Mouse (Mus musculus): ENCODE data around the gene Ccdc62. TPM values are rescaled to one million over a fixed set of nuclear protein-coding genes. Genes with fewer than 3 reads are reported as not detected.

Gene Ccdc62
- polyA plus RNA-seq, 1 experiment from 2014 or later = 5.2 TPM

DNA sequence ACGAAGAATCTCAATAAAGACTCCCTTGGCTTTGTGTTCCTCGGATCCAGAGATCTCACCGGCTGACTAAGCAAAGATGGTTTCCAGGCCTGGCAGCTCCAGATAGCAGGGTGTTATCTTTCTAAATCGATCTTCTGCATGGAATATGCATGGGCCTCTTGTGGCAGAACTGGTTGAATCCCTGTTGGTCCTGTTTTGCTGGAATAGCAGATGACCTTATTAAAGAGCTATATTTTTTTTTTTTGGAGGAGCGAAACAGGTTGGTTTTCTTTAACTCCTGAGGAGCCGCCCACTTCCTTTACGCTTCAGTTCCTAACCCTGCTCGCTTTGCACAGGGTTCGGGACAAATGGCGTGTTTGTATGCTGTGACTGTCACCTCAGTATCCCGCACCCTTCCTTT lies 34.1 kb upstream of the Ccdc62 start:
- H3K4me1 ChIP-seq (ENCODE audit: control insufficient read depth, insufficient read depth, low read length) = no peaks in the 10 kb centered on the region
- no peak for ATAC-seq (ENCODE audit: low read depth)
- H3K27ac ChIP-seq (ENCODE audit: low read depth, low read length) = no peak overlapping the region
- H3K9me3 ChIP-seq (ENCODE audit: control insufficient read depth, low read length) = no peaks in the 10 kb centered on the region
- H3K9ac ChIP-seq (replicated peaks; ENCODE audit: low read depth, low read length) = no peak overlapping the region
- 90% methylated on average over 11 of the region's 11 CpGs for WGBS
- H3K4me3 ChIP-seq (ENCODE audit: low read depth, low read length) = no peak overlapping the region
- no peaks in the 10 kb centered on the region for H3K36me3 ChIP-seq (ENCODE audit: control insufficient read depth, insufficient read depth, low read length)
- H3K4me2 ChIP-seq (ENCODE audit: low read depth, low read length) = no peak overlapping the region
- H3K27me3 ChIP-seq (ENCODE audit: control insufficient read depth, insufficient read depth, low read length) = no peaks in the 10 kb centered on the region

DNA sequence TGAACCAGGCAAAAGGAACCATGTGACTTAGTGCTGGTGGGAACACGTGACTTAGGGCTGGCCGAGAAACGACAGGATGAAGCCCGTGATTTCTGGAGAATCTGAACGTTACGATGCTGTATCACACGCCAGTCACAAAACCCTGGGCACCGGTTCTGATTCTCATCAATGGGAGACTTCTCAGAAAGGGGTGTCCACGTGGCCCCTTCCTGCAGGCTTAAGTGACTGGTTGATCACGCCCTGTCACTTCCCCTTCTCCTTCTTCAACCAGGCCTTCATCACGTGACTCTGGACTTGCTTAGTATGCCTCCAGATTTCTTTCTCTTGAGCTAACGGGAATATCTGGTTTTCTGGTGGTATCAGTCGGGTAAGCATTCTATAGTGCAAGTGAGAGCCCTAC lies 33.1 kb upstream of the Ccdc62 start:
- Histone ChIP-seq H3K4me3 (ENCODE audit: low read depth, low read length) (no peak overlapping the region), H3K9me3 (ENCODE audit: control insufficient read depth, low read length) (no peaks in the 10 kb centered on the region), H3K4me1 (ENCODE audit: control insufficient read depth, insufficient read depth, low read length) (no peaks in the 10 kb centered on the region), H3K36me3 (ENCODE audit: control insufficient read depth, insufficient read depth, low read length) (no peaks in the 10 kb centered on the region), H3K27me3 (ENCODE audit: control insufficient read depth, insufficient read depth, low read length) (no peaks in the 10 kb centered on the region), H3K9ac (replicated peaks; ENCODE audit: low read depth, low read length) (no peak overlapping the region), H3K4me2 (ENCODE audit: low read depth, low read length) (no peak overlapping the region), H3K27ac (ENCODE audit: low read depth, low read length) (no peak overlapping the region)
- WGBS = 88% methylated on average over 13 of the region's 13 CpGs
- no peak for ATAC-seq (ENCODE audit: low read depth)

DNA sequence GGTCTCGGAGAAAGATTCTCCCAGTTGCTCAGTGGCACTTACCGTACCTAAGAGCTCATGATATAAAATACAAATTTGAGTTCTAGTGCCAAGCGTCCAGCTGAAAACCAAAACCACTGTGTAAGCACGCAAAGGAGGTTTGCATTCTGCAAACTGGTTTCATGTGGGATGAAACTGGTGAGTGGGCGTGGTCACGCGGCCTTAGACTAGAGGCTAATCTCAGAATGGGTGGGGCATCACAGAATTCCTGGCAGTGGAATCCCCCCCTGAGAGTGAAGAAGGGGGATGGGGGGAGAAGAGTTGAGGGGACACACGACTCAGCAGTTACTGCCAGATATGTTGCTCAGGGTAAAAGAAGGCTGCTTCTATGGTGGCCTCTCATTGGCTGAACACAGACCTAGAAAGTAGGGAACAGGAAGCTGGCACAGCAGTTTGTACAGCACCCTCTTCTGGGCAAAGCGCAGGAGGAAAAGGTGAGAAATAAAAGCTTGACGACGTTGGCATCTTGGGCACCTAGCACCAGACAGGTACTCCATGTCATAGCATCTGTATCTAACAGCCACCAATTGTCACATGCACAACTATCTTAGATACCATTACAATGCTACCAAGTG lies 26.3 kb upstream of the Ccdc62 start:
- Histone ChIP-seq H3K9me3 (ENCODE audit: control insufficient read depth, low read length) (no peaks in the 10 kb centered on the region), H3K9ac (replicated peaks; ENCODE audit: low read depth, low read length) (no peak overlapping the region), H3K4me3 (ENCODE audit: low read depth, low read length) (no peak overlapping the region), H3K4me1 (ENCODE audit: control insufficient read depth, insufficient read depth, low read length) (peaks cover 9% of the 10 kb centered on the region), H3K27ac (ENCODE audit: low read depth, low read length) (no peak overlapping the region), H3K27me3 (ENCODE audit: control insufficient read depth, insufficient read depth, low read length) (no peaks in the 10 kb centered on the region), H3K4me2 (ENCODE audit: low read depth, low read length) (no peak overlapping the region), H3K36me3 (ENCODE audit: control insufficient read depth, insufficient read depth, low read length) (0 out of 2 replicates have a peak, but pooled peaks cover 3% of the 10 kb centered on the region)
- no peak for ATAC-seq (ENCODE audit: low read depth)
- WGBS = 75% methylated on average over 11 of the region's 11 CpGs

DNA sequence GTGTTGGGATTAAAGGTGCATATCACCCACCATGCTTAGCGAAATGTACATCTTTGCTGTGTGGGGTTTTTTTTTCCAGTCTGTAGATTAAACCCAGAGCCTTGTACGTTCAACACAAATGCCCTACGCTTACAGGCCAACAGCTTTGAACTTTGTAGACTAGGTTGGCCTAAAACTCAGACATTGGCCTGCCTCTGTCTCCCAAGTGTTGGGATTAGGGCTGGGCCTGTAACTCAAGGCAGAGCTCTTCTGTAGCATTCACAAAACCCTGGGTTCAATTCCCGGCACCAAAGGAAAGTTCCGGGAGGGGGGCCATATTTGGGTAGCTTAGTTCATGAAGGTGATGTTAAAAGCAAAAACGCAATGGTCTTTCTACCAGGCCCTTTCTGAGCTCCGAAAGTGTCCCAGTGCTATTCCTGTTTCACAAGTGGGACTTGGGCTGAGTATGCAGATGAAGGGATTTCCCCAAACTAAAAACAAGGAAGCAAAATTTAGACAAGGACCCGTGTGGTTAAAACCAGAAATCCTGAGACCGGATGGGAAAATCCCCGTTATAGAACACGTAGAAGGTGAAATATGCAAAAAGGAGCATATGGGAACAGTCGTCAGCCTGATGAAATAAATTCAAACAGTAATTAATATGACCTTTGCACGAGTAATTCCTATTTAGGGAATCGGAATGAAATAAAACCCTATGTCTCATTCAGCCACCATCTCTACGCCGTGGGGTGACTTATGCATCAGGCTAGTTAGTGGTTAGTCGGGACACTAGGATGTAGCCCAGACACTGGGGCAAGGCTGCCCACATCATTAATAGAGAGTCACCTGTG lies 24.1 kb upstream of the Ccdc62 start:
- H3K27ac ChIP-seq (ENCODE audit: low read depth, low read length) = no peak overlapping the region
- H3K4me2 ChIP-seq (ENCODE audit: low read depth, low read length) = peak overlapping the region; percentile 38
- WGBS = 72% methylated on average over 17 of the region's 17 CpGs
- H3K4me3 ChIP-seq (ENCODE audit: low read depth, low read length) = no peak overlapping the region
- H3K36me3 ChIP-seq (ENCODE audit: control insufficient read depth, insufficient read depth, low read length) = peaks cover 21% of the 10 kb centered on the region
- peaks cover 9% of the 10 kb centered on the region for H3K4me1 ChIP-seq (ENCODE audit: control insufficient read depth, insufficient read depth, low read length)
- H3K27me3 ChIP-seq (ENCODE audit: control insufficient read depth, insufficient read depth, low read length) = no peaks in the 10 kb centered on the region
- H3K9ac ChIP-seq (replicated peaks; ENCODE audit: low read depth, low read length) = 0 out of 2 replicates have a peak overlapping the region, but pooled peaks have one; percentile 95
- no peaks in the 10 kb centered on the region for H3K9me3 ChIP-seq (ENCODE audit: control insufficient read depth, low read length)
- ATAC-seq (ENCODE audit: low read depth) = no peak

DNA sequence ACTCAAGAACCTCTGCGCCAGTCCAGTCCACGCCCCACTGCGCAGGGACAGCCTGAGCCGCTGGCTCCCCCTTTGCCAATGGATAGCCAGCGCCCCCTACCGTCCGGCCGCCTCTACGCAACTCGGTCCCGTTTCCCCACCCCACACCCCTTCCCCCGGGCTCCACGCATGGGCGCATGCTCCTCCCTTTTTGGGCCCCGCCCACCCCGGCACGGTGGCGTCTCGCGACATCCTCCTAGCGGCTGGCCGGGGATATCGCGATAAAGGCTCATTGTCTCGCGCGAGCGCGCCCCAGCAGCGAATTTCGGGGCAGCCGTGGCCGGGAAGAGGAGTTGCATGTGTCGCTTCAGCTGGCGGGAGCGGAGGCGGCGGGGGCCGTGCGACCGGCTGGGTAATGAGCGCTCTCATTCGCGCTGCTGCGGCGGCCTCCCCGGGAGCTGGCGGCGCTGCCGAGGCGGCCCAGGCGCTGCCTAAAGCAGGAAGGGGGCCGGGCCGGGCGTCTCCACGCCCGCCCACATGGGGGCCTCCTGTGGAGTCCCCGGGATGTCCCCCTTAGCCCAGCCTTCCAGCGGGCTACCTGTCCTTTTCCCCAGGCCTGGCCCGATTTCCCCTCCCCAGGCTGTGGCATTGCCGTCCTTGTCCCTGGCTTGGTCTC lies 23.4 kb upstream of the Ccdc62 start, which contains the start of gene Denr:
Gene Denr, plus strand, starts transcription at position 200 of the 655 bp plus-strand sequence.
- WGBS = under 1% methylated on average over 52 of the region's 61 CpGs
- Histone ChIP-seq H3K27ac (ENCODE audit: low read depth, low read length) (peak within 1 kb of the TSS; percentile 70), H3K4me3 (ENCODE audit: low read depth, low read length) (peak within 1 kb of the TSS; percentile 97), H3K4me2 (ENCODE audit: low read depth, low read length) (peak within 1 kb of the TSS; percentile 85), H3K9me3 (ENCODE audit: control insufficient read depth, low read length) (no peaks in the 10 kb centered on the region), H3K4me1 (ENCODE audit: control insufficient read depth, insufficient read depth, low read length) (peaks cover 9% of the 10 kb centered on the region), H3K27me3 (ENCODE audit: control insufficient read depth, insufficient read depth, low read length) (no peaks in the 10 kb centered on the region), H3K9ac (replicated peaks; ENCODE audit: low read depth, low read length) (peak within 1 kb of the TSS; percentile 95), H3K36me3 (ENCODE audit: control insufficient read depth, insufficient read depth, low read length) (peaks cover 28% of the 10 kb centered on the region)
- peak; percentile 96 for ATAC-seq (ENCODE audit: low read depth)

DNA sequence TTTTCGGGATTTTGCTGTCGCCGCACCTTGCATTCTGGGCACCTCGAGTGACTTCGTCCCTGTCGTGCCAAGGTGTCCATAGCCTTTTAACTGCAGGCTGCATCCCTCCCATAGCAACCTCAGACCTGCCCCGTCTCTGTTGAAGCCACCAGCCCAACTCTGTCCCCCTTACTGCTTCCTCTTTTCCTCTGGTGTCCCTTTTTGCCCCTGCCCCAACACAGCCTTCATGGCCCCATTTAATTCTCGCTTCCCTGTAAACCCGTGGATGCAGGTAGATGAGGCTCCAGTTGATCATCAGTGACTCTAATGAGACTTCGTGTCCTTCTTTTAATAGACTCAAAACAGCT lies 22.9 kb upstream of the Ccdc62 start:
- peak overlapping the region; percentile 85 for H3K4me2 ChIP-seq (ENCODE audit: low read depth, low read length)
- H3K4me3 ChIP-seq (ENCODE audit: low read depth, low read length) = peak overlapping the region; percentile 97
- no peak for ATAC-seq (ENCODE audit: low read depth)
- H3K27ac ChIP-seq (ENCODE audit: low read depth, low read length) = peak overlapping the region; percentile 70; the same call in 1 of the 2 replicates
- no peaks in the 10 kb centered on the region for H3K9me3 ChIP-seq (ENCODE audit: control insufficient read depth, low read length)
- H3K4me1 ChIP-seq (ENCODE audit: control insufficient read depth, insufficient read depth, low read length) = peaks cover 9% of the 10 kb centered on the region
- H3K36me3 ChIP-seq (ENCODE audit: control insufficient read depth, insufficient read depth, low read length) = peaks cover 32% of the 10 kb centered on the region
- H3K9ac ChIP-seq (replicated peaks; ENCODE audit: low read depth, low read length) = peak overlapping the region; percentile 95
- no peaks in the 10 kb centered on the region for H3K27me3 ChIP-seq (ENCODE audit: control insufficient read depth, insufficient read depth, low read length)
- 6% methylated on average over 10 of the region's 10 CpGs for WGBS

DNA sequence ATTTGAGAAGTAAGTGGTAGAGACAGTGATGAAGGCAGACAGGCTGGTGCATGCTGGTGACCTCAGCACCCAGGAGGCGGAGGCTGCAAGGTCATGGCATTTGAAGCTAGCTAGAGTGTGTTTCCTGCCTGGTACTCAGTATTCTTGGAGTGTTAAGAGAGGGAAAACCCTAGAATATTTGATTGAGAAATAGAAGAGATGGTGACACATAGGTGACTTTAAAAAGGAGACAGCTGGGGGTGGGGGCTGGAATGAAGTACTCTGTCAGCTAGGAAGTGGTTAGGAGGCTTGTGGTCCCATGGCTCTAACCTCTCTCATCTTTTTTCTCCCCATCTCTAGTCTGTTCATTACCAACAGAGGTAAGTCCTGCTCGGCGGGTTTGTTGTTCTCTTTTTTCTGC lies 15.6 kb upstream of the Ccdc62 start:
- Histone ChIP-seq H3K27ac (ENCODE audit: low read depth, low read length) (no peak overlapping the region), H3K9me3 (ENCODE audit: control insufficient read depth, low read length) (no peaks in the 10 kb centered on the region), H3K27me3 (ENCODE audit: control insufficient read depth, insufficient read depth, low read length) (no peaks in the 10 kb centered on the region), H3K4me3 (ENCODE audit: low read depth, low read length) (no peak overlapping the region), H3K9ac (replicated peaks; ENCODE audit: low read depth, low read length) (no peak overlapping the region), H3K4me2 (ENCODE audit: low read depth, low read length) (no peak overlapping the region), H3K36me3 (ENCODE audit: control insufficient read depth, insufficient read depth, low read length) (peaks cover 57% of the 10 kb centered on the region), H3K4me1 (ENCODE audit: control insufficient read depth, insufficient read depth, low read length) (no peaks in the 10 kb centered on the region)
- WGBS = 91% methylated on average over 3 of the region's 3 CpGs
- no peak for ATAC-seq (ENCODE audit: low read depth)

DNA sequence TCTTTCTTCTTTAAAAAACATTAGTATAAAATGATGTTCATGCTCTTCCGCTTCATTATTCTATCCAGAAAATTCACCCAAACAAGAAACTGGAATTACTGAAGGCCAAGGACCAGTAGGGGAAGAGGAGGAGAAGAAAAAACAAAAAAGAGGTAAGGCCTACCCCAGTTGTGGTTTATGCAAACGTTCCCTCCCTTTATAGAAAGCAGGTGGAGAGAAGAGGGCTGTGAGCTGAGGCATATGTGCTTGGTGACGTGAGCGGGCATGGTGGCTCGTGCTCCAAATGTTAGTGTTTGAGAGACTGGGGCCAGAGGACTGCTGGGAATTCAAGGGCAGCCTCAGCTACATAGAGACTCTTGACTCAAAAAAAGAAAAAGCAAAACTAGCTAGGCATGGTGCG lies 8.4 kb upstream of the Ccdc62 start:
- Histone ChIP-seq H3K4me3 (ENCODE audit: low read depth, low read length) (no peak overlapping the region), H3K4me1 (ENCODE audit: control insufficient read depth, insufficient read depth, low read length) (no peaks in the 10 kb centered on the region), H3K27ac (ENCODE audit: low read depth, low read length) (no peak overlapping the region), H3K9ac (replicated peaks; ENCODE audit: low read depth, low read length) (no peak overlapping the region), H3K9me3 (ENCODE audit: control insufficient read depth, low read length) (no peaks in the 10 kb centered on the region), H3K36me3 (ENCODE audit: control insufficient read depth, insufficient read depth, low read length) (peaks cover 65% of the 10 kb centered on the region), H3K27me3 (ENCODE audit: control insufficient read depth, insufficient read depth, low read length) (no peaks in the 10 kb centered on the region), H3K4me2 (ENCODE audit: low read depth, low read length) (no peak overlapping the region)
- 92% methylated on average over 6 of the region's 6 CpGs for WGBS
- no peak for ATAC-seq (ENCODE audit: low read depth)

DNA sequence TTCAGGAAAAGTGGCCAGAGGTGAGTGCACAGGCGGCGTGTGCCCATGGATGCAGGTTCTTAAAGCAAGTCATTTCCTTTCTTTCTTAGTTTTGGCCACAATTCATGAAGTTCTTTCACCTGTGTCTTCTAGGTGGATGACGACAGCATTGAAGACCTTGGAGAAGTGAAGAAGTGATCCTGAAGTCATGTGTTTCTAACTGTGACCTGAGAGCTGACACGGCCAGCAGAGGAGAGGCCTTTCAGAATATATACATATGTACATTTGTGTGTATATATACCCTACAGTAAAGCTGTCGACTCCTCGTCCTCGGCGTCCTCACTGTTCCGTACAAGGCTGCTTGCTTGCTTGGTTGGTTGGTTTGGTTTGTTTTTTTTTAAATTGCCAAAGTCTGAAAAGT lies 3.4 kb upstream of the Ccdc62 start, which contains the start of gene Gm43518:
Gene Gm43518, plus strand, starts transcription at position 301 of the 400 bp plus-strand sequence.
- Histone ChIP-seq H3K36me3 (ENCODE audit: control insufficient read depth, insufficient read depth, low read length) (peaks cover 46% of the 10 kb centered on the region), H3K9me3 (ENCODE audit: control insufficient read depth, low read length) (no peaks in the 10 kb centered on the region), H3K4me2 (ENCODE audit: low read depth, low read length) (no peak within 1 kb of the TSS), H3K9ac (replicated peaks; ENCODE audit: low read depth, low read length) (no peak within 1 kb of the TSS), H3K4me3 (ENCODE audit: low read depth, low read length) (no peak within 1 kb of the TSS), H3K27ac (ENCODE audit: low read depth, low read length) (no peak within 1 kb of the TSS), H3K27me3 (ENCODE audit: control insufficient read depth, insufficient read depth, low read length) (no peaks in the 10 kb centered on the region), H3K4me1 (ENCODE audit: control insufficient read depth, insufficient read depth, low read length) (no peaks in the 10 kb centered on the region)
- ATAC-seq (ENCODE audit: low read depth) = no peak
- 95% methylated on average over 9 of the region's 9 CpGs for WGBS

Measured in neural tube, embryonic 14.5 days (tissue).